Mouse (Mus musculus) left cerebral cortex, adult 9 months (tissue): ENCODE results near the gene Tent4b.
"Not testable (repeated sequence)": the region's sequence is repeated elsewhere in the genome, so short reads cannot be mapped to it uniquely, and the experiment has no call there.

ENCODE experiments used
- DNase-seq, 2 experiments: peaks; one replicate each; pipeline ENCODE4 v3.0.0; 2022; ENCODE audit warnings: low spot score in 2 of 2

Gene Tent4b

GRCm38 (mm10) chr8:88198945-88199571 lies at the start of gene Tent4b:
TSS of gene Tent4b (plus strand) at chr8:88199213.
- DNase-seq, result peak; percentile 80 to 92

- peak in 1 of 2 experiments; percentile 34 for DNase-seq
Observed at GRCm38 (mm10) chr8:88150910-88151371, 48.1 kb upstream of the Tent4b start.

GRCm38 (mm10) chr8:88160237-88160995 lies 38.6 kb upstream of the Tent4b start:
- peak in 1 of 2 experiments; percentile 31 for DNase-seq

- DNase-seq, result peak in 1 of 2 experiments; percentile 57
Observed at GRCm38 (mm10) chr8:88161439-88161838, 37.6 kb upstream of the Tent4b start.

DNA sequence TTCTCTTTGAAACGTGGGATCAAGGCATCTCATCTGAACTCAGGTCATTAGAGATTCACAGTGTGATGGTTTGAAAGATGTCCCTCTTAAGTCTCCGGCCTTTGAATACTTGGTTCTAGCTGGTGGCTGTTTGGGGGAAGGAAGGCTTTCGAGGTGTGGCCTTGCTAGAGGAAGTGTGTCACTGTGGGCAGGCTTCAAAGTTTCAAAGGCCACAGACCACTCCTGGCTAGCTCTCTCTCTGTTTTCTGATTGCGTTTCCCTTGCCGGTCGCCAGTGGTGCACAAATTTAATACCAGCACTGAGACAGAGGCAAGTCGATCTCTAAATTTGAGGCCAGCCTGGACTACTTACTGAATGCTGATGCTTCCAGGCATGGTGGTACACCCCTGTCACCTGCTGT lies 23.7 kb upstream of the Tent4b start:
- DNase-seq, result no peak

GRCm38 (mm10) chr8:88177291-88177690 lies 21.7 kb upstream of the Tent4b start:
- no peak for DNase-seq

- DNase-seq, result no peak
Observed at GRCm38 (mm10) chr8:88183121-88183520, 15.9 kb upstream of the Tent4b start.

- DNase-seq, result no peak
Observed at GRCm38 (mm10) chr8:88184914-88185313, 14.1 kb upstream of the Tent4b start.

GRCm38 (mm10) chr8:88185716-88186115 lies 13.3 kb upstream of the Tent4b start:
- no peak for DNase-seq

- no peak for DNase-seq
Observed at GRCm38 (mm10) chr8:88197328-88197727, 1.7 kb upstream of the Tent4b start.

- DNase-seq, result no peak
Observed at GRCm38 (mm10) chr8:88198551-88198944, 465 bp upstream of the Tent4b start.

DNA sequence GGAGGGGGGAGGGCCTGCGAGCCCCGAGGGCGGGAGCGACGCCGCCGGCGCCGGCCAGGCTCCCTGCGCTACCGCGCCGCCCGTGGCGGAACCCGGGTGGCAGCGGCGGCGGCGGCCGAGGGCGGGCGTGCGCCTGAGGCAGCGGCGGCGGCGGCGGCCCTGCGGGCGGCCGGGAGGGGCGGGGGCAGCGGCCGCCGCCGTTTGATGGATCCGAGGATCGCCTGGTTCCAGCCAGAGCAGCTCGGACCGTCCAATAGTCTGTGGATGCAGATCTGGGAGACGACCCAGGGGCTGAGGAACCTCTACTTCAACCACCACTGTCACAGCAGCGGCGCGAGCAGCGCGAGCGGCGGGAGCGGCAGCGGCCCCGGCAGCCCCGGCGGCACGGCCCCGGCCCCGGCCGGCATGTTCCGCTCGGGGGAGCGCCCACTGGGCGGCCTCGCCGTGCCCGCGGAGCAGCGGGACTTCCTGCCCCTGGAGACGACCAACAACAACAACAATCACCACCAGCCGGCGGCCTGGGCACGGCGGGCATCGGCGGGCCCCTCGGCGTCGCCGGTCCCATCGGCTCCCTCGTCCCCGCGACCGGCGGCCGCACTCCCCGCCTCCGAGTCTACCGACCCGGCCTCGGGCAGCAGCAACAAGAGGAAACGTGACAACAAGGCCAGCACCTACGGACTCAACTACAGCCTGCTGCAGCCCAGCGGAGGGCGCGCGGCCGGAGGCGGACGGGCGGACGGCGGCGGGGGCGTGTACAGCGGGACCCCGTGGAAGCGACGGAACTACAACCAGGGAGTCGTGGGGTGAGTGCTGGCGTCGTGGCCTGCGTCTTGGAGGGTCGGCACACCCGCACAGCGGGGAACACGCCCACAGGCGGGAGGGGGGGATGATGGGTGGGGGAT lies 938 bp downstream of the Tent4b start:
- peak in 1 of 2 experiments; percentile 31 for DNase-seq

GRCm38 (mm10) chr8:88200724-88201495 lies 1.9 kb downstream of the Tent4b start:
- no peak for DNase-seq

GRCm38 (mm10) chr8:88201641-88202040 lies 2.6 kb downstream of the Tent4b start:
- DNase-seq, result no peak

GRCm38 (mm10) chr8:88206016-88206415 lies 7.0 kb downstream of the Tent4b start:
- no peak for DNase-seq

DNA sequence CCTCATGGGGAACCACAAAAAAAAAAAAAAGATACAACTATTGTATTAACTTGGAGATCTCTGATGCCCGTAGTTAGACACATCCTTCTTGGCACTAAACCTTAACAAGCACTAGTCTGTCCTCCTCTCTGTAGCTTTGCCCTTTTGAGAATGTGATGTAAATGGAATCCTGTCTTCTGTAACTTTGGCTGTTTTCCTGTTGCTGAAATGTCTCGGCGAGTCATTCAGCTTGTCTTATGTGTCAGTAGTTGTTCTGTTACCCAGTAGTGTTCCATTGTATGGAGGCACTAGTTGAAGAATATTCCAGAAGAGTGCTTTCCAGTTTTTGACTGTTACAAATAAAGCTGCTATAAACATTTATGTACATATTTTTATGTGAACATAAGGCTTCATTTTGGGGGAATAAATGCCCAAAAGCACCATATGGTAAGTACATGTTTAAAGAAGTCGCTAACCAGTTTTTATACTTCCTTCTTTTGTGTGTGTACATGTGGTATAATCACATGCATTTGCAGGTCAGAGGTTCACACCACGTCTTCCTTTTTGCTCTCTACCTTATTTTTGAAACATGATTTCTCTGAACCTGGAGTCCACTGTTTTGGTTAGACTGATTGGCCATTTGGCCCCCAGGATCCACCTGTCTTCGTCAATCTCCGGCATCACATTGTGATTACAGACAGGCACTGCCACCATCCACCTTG lies 8.3 kb downstream of the Tent4b start:
- no peak for DNase-seq

DNA sequence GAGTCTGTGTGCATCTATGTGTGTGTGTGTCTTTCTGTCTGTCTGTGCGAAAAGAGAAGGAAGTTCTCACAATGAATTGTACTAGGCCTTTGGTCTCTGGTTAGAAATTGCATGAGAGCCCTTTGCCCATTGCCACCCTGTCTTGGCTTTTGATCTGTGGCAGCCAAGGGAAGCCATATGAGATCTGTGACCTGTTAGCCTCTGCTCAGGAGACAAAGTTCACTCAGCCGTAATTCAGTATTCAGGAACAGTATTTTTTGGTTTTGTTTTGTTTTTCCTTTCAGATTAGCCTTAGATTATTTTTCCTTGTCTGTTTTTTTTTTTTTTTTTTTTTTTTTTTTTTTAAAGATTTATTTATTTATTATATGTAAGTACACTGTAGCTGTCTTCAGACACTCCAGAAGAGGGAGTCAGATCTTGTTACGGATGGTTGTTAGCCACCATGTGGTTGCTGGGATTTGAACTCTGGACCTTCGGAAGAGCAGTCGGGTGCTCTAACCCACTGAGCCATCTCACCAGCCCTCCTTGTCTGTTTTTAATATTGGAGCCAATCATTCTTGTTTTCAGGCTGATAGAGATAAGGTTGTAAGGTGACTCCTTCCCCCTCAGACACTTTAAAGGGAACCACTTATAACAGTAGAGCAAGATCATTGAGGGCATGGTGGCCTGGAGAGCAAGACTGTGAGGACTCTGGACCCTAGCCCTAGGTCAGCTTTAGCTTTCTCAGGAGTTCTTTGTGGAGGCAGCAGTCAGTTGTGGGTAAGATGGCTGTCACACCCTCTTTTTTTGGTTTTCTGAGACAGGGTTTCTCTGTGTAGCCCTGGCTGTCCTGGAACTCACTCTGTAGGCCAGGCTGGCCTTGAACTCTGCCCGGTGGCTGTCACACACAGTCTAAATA lies 11.2 kb downstream of the Tent4b start:
- DNase-seq, result not testable (repeated sequence)

DNA sequence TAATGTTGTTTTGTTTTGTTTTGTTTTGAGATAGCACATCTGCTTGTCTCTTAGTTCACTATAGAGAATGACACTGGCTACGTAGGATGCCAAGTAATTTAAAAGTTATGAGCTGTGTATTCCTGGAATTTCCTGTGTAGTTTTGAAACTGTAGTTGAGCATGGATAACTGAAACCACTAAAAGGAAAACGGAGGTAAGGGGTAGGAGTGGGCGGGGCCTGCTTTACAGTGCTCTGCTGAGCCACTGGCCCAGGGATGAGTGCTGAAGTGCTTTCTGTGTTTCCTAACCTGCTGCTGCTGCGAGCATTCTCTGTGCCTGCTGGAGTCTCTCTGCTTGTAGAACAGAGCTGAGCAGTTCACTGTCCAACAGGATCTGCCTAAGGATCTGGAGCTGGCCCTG lies 22.3 kb downstream of the Tent4b start:
- no peak for DNase-seq

GRCm38 (mm10) chr8:88225358-88225757 lies 26.3 kb downstream of the Tent4b start:
- no peak for DNase-seq

GRCm38 (mm10) chr8:88227851-88228250 lies 28.8 kb downstream of the Tent4b start:
- no peak for DNase-seq
